Mouse (Mus musculus) ES-Bruce4 (cell line): ENCODE data around the gene Erbb4.

Source experiments
- CTCF ChIP-seq: IDR thresholded peaks from one replicate; pipeline ENCODE4 v1.8.1; 2011; ENCODE audit warnings: low read depth, low read length
- EP300 ChIP-seq: IDR thresholded peaks from 2 replicates; pipeline ENCODE4 v1.6.1; 2011; ENCODE audit warnings: low read depth, low read length; ENCODE audit not compliant: insufficient read depth
- POLR2A ChIP-seq: IDR thresholded peaks from one replicate; pipeline ENCODE4 v1.8.1; 2011; ENCODE audit warnings: low read length; ENCODE audit not compliant: insufficient read depth

DNA sequence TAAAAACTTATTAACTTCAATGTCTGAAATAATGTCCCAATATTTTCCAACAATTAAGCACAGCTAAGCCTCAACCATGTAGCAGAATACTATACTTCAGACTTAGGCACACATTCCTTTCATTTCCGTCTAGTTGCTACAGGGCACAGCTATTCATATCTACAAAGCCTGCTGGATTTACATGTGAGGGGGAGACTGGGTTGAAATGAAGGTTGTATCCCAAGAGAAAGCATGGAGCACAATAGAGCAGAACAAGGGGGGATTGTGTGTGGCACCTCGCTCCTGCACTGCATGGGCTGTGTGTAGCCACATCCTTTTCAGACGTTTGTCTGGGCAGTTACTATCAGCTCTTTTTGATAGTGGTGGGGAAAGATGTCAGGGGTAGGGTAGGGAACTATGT is 83.0 kb downstream of the Erbb4 start:
- no peak for TF ChIP-seq POLR2A
- TF ChIP-seq CTCF = no peak
- no peak for TF ChIP-seq EP300
